8 mouse cellular contexts compared by ENCODE assay signal in genomic region chr7:67373975-67374374, GRCm38 (mm10). TPM values are rescaled to one million over a fixed set of nuclear protein-coding genes. Genes with fewer than 3 reads are reported as not detected.
DNase-seq lines count a peak whose midpoint lies in the region; ATAC-seq and TF ChIP-seq lines count a peak whose summit lies in the region.

No protein-coding gene starts in this region.

- H3K9me3 ChIP-seq in hindbrain, postnatal 0 days (ENCODE audit: low read length), result no peaks in the 10 kb centered on the region
- no peaks in the 10 kb centered on the region for H3K9me3 ChIP-seq in limb, embryonic 14.5 days (ENCODE audit: control insufficient read depth, low read length)
- H3K9me3 ChIP-seq in midbrain, postnatal 0 days (ENCODE audit: low read length), result no peaks in the 10 kb centered on the region

- no peak for TF ChIP-seq POLR2A in limb, embryonic 14.5 days (IDR thresholded peaks at IDR 0.05; ENCODE audit: borderline replicate concordance, extremely low read depth, insufficient read depth, insufficient read length)

- peaks cover 3% of the 10 kb centered on the region for H3K4me1 ChIP-seq in brown adipose tissue, adult 24 weeks (ENCODE audit: control insufficient read depth, insufficient read depth, insufficient read length, low read length)
- H3K4me1 ChIP-seq in hindbrain, postnatal 0 days (ENCODE audit: insufficient read depth, low read length), result no peaks in the 10 kb centered on the region
- peaks cover 10% of the 10 kb centered on the region; the same call in 1 of the 2 replicates for H3K4me1 ChIP-seq in limb, embryonic 14.5 days (ENCODE audit: control insufficient read depth, insufficient read depth, low read length)
- H3K4me1 ChIP-seq in midbrain, postnatal 0 days (ENCODE audit: insufficient read depth, low read length), result no peaks in the 10 kb centered on the region

- peak overlapping the region; percentile 90; the same call in 1 of the 2 replicates for H3K4me2 ChIP-seq in hindbrain, postnatal 0 days (ENCODE audit: low read depth, low read length)
- peak overlapping the region; percentile 94 for H3K4me2 ChIP-seq in limb, embryonic 14.5 days (replicated peaks; ENCODE audit: low read depth, low read length, severe bottlenecking)
- peak overlapping the region; percentile 93 for H3K4me2 ChIP-seq in midbrain, postnatal 0 days (ENCODE audit: low read depth, low read length, poor library complexity, severe bottlenecking)

- peak overlapping the region; percentile 86 for H3K4me3 ChIP-seq in brown adipose tissue, adult 24 weeks (ENCODE audit: insufficient read depth, low read depth, low read length)
- no peak overlapping the region for H3K4me3 ChIP-seq in hindbrain, postnatal 0 days (ENCODE audit: low read length)
- H3K4me3 ChIP-seq in limb, embryonic 14.5 days (replicated peaks; ENCODE audit: low read length), result peak overlapping the region; percentile 90; the same call in 1 of the 2 replicates
- H3K4me3 ChIP-seq in midbrain, postnatal 0 days (ENCODE audit: low read depth, low read length), result peak overlapping the region; percentile 96; the same call in 1 of the 2 replicates

- TF ChIP-seq CTCF in hindbrain, postnatal 0 days (IDR thresholded peaks at IDR 0.05; ENCODE audit: low read depth), result no peak
- no peak for TF ChIP-seq CTCF in midbrain, postnatal 0 days (IDR thresholded peaks at IDR 0.05)

- peak; percentile 49 for ATAC-seq in granulocyte monocyte progenitor cell, adult 5-6 weeks (replicated peaks; ENCODE audit: poor library complexity, severe bottlenecking)
- no peak for ATAC-seq in hindbrain, postnatal 0 days
- no peak for ATAC-seq in limb, embryonic 14.5 days (ENCODE audit: low FRiP score, low read depth)
- no peak for ATAC-seq in midbrain, postnatal 0 days (ENCODE audit: low FRiP score)

- H3K27me3 ChIP-seq in hindbrain, postnatal 0 days (ENCODE audit: insufficient read depth, low read length), result no peaks in the 10 kb centered on the region
- H3K27me3 ChIP-seq in limb, embryonic 14.5 days (ENCODE audit: control insufficient read depth, insufficient read depth, low read length), result no peaks in the 10 kb centered on the region
- H3K27me3 ChIP-seq in midbrain, postnatal 0 days (ENCODE audit: insufficient read depth, low read length), result no peaks in the 10 kb centered on the region

- no peak overlapping the region for H3K9ac ChIP-seq in hindbrain, postnatal 0 days (replicated peaks; ENCODE audit: low read length)
- peak overlapping the region; percentile 98; the same call in 1 of the 2 replicates for H3K9ac ChIP-seq in limb, embryonic 14.5 days (ENCODE audit: low read depth, low read length, severe bottlenecking)
- 0 out of 2 replicates have a peak overlapping the region, but pooled peaks have one; percentile 24 for H3K9ac ChIP-seq in midbrain, postnatal 0 days (replicated peaks; ENCODE audit: low read length, poor library complexity, severe bottlenecking)

- no peaks in the 10 kb centered on the region for H3K36me3 ChIP-seq in hindbrain, postnatal 0 days (ENCODE audit: insufficient read depth, low read length)
- no peaks in the 10 kb centered on the region for H3K36me3 ChIP-seq in limb, embryonic 14.5 days (ENCODE audit: control insufficient read depth, insufficient read depth, low read length)
- H3K36me3 ChIP-seq in midbrain, postnatal 0 days (ENCODE audit: insufficient read depth, low read length), result no peaks in the 10 kb centered on the region

- peak overlapping the region; percentile 100 for H3K27ac ChIP-seq in brown adipose tissue, adult 24 weeks (replicated peaks; ENCODE audit: low read depth, low read length)
- H3K27ac ChIP-seq in hindbrain, postnatal 0 days, result peak overlapping the region; percentile 99
- H3K27ac ChIP-seq in limb, embryonic 14.5 days (replicated peaks; ENCODE audit: low read depth, low read length), result peak overlapping the region; percentile 99
- H3K27ac ChIP-seq in midbrain, postnatal 0 days (ENCODE audit: low read depth, low read length), result peak overlapping the region; percentile 100

- WGBS in hindbrain, postnatal 0 days, result 47% methylated on average over 5 of the region's 5 CpGs
- 62% methylated on average over 5 of the region's 5 CpGs for WGBS in limb, embryonic 14.5 days
- WGBS in midbrain, postnatal 0 days, result 41% methylated on average over 5 of the region's 5 CpGs

- peak; percentile 26 for DNase-seq in cerebellum, adult 11-12 months
- DNase-seq in cerebellum, postnatal 4 days (ENCODE audit: low spot score in 2 of 2), result no peak
- no peak for DNase-seq in hindbrain, postnatal 0 days (ENCODE audit: low spot score)
- DNase-seq in limb, embryonic 14.5 days (ENCODE audit: low spot score), result no peak
- DNase-seq in midbrain, postnatal 0 days (ENCODE audit: low spot score), result no peak
- no peak for DNase-seq in urinary bladder, postnatal 36 days (ENCODE audit: low spot score in 2 of 2)

RNA-seq across cellular contexts. Expression of gene Mef2a, which starts 1.3 kb away (rescaled TPM):
- 28.5 and 38.9 TPM in 2 replicates for polyA plus RNA-seq in brown adipose tissue, adult 24 weeks (2012; ENCODE audit: insufficient read depth, insufficient read length, missing spikeins)
- 28.6 and 31.9 TPM in 2 replicates for total RNA-seq in granulocyte monocyte progenitor cell, adult 5-6 weeks (2014; fragmentation: Nextera tagmentation)
- 20.5 and 21.2 TPM in 2 replicates for total RNA-seq in granulocyte monocyte progenitor cell, adult 5-6 weeks (2017)
- 48.7 and 55.2 TPM in 2 replicates for total RNA-seq in hindbrain, postnatal 0 days (2014; rRNA removed)
- 36.6 and 38.4 TPM in 2 replicates for polyA plus RNA-seq in hindbrain, postnatal 0 days (2015; fragmentation: Nextera tagmentation; extraction: Ambion mirVana)
- polyA plus RNA-seq in limb, embryonic 14.5 days (2012; rRNA removed), result 41.5 and 48.8 TPM in 2 replicates
- 50.9 and 52.0 TPM in 2 replicates for polyA plus RNA-seq in limb, embryonic 14.5 days (2014; fragmentation: Nextera tagmentation; extraction: Ambion mirVana)
- total RNA-seq in midbrain, postnatal 0 days (2014; rRNA removed), result 62.4 and 73.3 TPM in 2 replicates
- 35.7 and 40.4 TPM in 2 replicates for polyA plus RNA-seq in midbrain, postnatal 0 days (2015; fragmentation: Nextera tagmentation; extraction: Ambion mirVana)
